Mouse (Mus musculus) limb, embryonic 14.5 days (tissue): ENCODE data around the gene Tmem269. TPM values are rescaled to one million over a fixed set of nuclear protein-coding genes. Genes with fewer than 3 reads are reported as not detected.

Experiments used
- ATAC-seq: fragments of 200-750 bp; cut with Nextera tagmentation; 2 replicates; pipeline ENCODE4 v1.8.0; 2017; ENCODE audit warnings: low read depth, moderate number of reproducible peaks, moderate TSS enrichment; ENCODE audit not compliant: low FRiP score
- DNase-seq: peaks from one replicate; pipeline ENCODE4 v3.0.0-alpha.2; 2015; ENCODE audit warnings: low spot score
- H3K27ac ChIP-seq: fragments of 300-500 bp; sonication (generic); replicated peaks from 2 replicates; pipeline ENCODE4 v1.5.1; 2014; ENCODE audit warnings: low read depth, mild to moderate bottlenecking, low read length, moderate library complexity, mixed read lengths
- H3K27me3 ChIP-seq: fragments of 300-500 bp; sonication (generic); 2 replicates; pipeline ENCODE4 v1.6.1; 2014; ENCODE audit warnings: low read length, mixed read lengths; ENCODE audit not compliant: control insufficient read depth, insufficient read depth
- H3K36me3 ChIP-seq: fragments of 300-500 bp; sonication (generic); 2 replicates; pipeline ENCODE4 v1.6.1; 2014; ENCODE audit warnings: mild to moderate bottlenecking, low read length, moderate library complexity, mixed read lengths; ENCODE audit not compliant: control insufficient read depth, insufficient read depth
- H3K4me1 ChIP-seq: fragments of 300-500 bp; sonication (generic); 2 replicates; pipeline ENCODE4 v1.6.1; 2014; ENCODE audit warnings: antibody characterized with exemption, low read length, mixed read lengths; ENCODE audit not compliant: control insufficient read depth, insufficient read depth
- H3K4me2 ChIP-seq: fragments of 300-500 bp; sonication (generic); replicated peaks from 2 replicates; pipeline ENCODE4 v1.6.1; 2014; ENCODE audit warnings: low read depth, mild to moderate bottlenecking, low read length, moderate library complexity; ENCODE audit not compliant: severe bottlenecking
- H3K4me3 ChIP-seq: fragments of 300-500 bp; sonication (generic); replicated peaks from 2 replicates; pipeline ENCODE4 v1.5.1; 2014; ENCODE audit warnings: low read length
- H3K9ac ChIP-seq: fragments of 300-500 bp; sonication (generic); 2 replicates; pipeline ENCODE4 v1.6.1; 2014; ENCODE audit warnings: mild to moderate bottlenecking, low read depth, low read length, moderate library complexity; ENCODE audit not compliant: severe bottlenecking
- H3K9me3 ChIP-seq: fragments of 300-500 bp; sonication (generic); 2 replicates; pipeline ENCODE4 v1.6.1; 2016; ENCODE audit warnings: low read length; ENCODE audit not compliant: control insufficient read depth
- POLR2A ChIP-seq: fragments of 200-500 bp; IDR thresholded peaks from 2 replicates; pipeline ENCODE4 v1.8.0; 2012; ENCODE audit warnings: inconsistent platforms, mild to moderate bottlenecking, moderate library complexity, borderline replicate concordance; ENCODE audit not compliant: insufficient read depth, insufficient read length; ENCODE audit errors: extremely low read depth
- WGBS: fragments of 180-500 bp; shearing (Covaris S2); extraction: QIAGEN DNeasy Blood & Tissue Kit; methylation state at CpG from one replicate; pipeline ENCODE4 v1.1.7; 2014; 5-methylcytosine and 5-hydroxymethylcytosine counted together
- polyA plus RNA-seq, 2 experiments: library from polyadenylated mRNA; depleted of rRNA in 1 of 2; stranded (reverse) in 1 of 2; unstranded in 1 of 2; fragments of >200 nt; fragmentation: Nextera tagmentation in 1 of 2; extraction: Ambion mirVana in 1 of 2; gene quantifications; 2 replicates each; pipeline versions ENCODE4 v1.2.1 to v1.2.3; 2012 to 2014

Tmem269 gene
- polyA plus RNA-seq, 2 experiments: 0.11 TPM; not detected in 1

DNA sequence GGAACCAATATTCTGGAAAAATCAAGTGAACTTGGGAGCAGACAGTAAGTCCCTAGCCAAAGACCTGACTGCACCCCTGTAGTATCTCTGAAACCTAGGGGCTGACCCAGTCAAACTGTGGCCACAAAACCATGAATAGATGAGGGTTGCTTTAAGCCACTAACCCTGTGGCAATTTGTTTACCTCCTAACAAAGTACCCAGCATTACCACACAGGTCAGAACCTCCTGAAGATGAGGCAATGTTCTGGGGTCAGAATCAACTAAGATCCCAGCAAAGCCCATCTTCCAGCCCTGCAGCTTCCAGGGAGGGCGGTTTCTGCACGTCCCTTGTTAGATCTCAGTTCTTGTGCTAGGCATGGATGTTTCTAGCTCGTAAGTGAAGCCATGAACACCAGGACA, 6.5 kb upstream of the Tmem269 start:
- ATAC-seq: no peak
- no peak for TF ChIP-seq POLR2A
- Histone ChIP-seq H3K4me3 (no peak overlapping the region), H3K36me3 (peaks cover 46% of the 10 kb centered on the region), H3K9me3 (no peaks in the 10 kb centered on the region), H3K4me2 (no peak overlapping the region), H3K27ac (no peak overlapping the region), H3K9ac (no peak overlapping the region), H3K27me3 (no peaks in the 10 kb centered on the region), H3K4me1 (no peaks in the 10 kb centered on the region)
- no peak for DNase-seq
- 95% methylated on average over 3 of the region's 3 CpGs for WGBS

DNA sequence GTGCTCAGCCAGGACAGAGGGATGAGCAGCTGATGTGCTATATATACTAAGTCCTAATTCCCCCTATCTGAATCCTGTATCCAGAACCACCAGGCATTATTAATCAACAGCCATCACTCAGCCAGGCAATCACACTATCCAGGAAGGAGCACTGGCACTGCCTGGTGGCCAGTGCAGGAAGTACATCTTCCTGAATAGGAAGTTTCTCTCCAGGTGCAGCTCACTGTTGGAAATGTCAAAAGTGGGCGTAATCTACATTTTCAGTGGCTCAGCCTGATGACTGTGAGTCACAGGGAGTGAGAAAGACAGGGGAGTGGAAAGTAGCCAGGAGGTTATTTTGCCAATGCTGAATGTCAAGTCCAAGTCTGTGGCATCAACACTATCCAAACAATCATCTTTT, 5.7 kb upstream of the Tmem269 start:
- no peak overlapping the region for H3K27ac ChIP-seq
- peaks cover 46% of the 10 kb centered on the region for H3K36me3 ChIP-seq
- TF ChIP-seq POLR2A: no peak
- H3K4me3 ChIP-seq: no peak overlapping the region
- ATAC-seq (no peak), DNase-seq (no peak)
- no peaks in the 10 kb centered on the region for H3K9me3 ChIP-seq
- 87% methylated on average over 1 of the region's 1 CpGs for WGBS
- H3K4me1 ChIP-seq: no peaks in the 10 kb centered on the region
- no peak overlapping the region for H3K9ac ChIP-seq
- no peak overlapping the region for H3K4me2 ChIP-seq
- H3K27me3 ChIP-seq: no peaks in the 10 kb centered on the region

DNA sequence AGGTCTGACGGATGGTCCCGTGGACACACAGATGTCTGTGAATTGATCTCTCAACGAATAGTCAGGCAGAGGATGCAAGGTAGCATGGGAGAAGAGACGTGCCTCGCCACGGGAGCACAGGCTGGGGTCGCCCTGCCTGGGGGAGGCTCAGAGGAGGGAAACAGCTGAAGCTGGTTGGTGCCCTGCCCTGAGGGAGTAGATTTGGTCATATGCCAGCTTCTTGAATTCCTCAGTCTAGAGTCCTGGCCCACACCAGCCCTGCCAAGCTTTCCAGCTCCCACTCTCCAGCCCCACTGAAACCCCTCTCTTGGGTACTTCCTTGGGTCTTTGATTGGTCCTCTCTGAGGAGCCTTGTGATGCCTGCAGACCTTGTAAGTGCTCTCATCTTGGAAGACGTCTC, 1.4 kb downstream of the Tmem269 start:
- Histone ChIP-seq H3K4me2 (no peak overlapping the region), H3K27ac (no peak overlapping the region), H3K9me3 (no peaks in the 10 kb centered on the region), H3K4me1 (0 out of 2 replicates have a peak, but pooled peaks cover 4% of the 10 kb centered on the region), H3K9ac (no peak overlapping the region), H3K36me3 (no peaks in the 10 kb centered on the region), H3K27me3 (no peaks in the 10 kb centered on the region), H3K4me3 (no peak overlapping the region)
- 68% methylated on average over 7 of the region's 8 CpGs for WGBS
- ATAC-seq: no peak
- TF ChIP-seq POLR2A: no peak
- DNase-seq: no peak

DNA sequence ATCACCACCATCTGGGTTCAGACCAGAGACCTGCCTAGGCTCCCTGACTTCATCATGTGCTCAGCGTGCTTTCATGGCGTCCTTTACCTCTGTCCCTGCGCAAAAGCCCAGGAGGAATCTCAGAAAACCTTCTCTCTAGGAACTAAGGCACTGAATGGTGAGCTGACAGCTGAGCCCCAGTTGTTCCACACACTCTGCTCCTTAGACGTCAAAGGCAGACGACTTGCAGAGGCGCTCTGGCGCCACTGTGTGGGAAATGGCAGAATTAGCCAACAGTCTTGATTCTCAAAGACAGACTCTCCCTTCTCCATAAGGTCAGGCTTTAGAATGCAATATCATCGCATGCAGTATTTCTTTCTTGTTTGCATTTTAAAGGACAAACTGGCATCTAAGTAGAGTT, 13.3 kb downstream of the Tmem269 start:
- Histone ChIP-seq H3K27ac (no peak overlapping the region), H3K27me3 (no peaks in the 10 kb centered on the region), H3K4me3 (no peak overlapping the region), H3K9me3 (no peaks in the 10 kb centered on the region), H3K4me1 (no peaks in the 10 kb centered on the region), H3K9ac (no peak overlapping the region), H3K36me3 (peaks cover 20% of the 10 kb centered on the region), H3K4me2 (no peak overlapping the region)
- WGBS: 17% methylated on average over 8 of the region's 8 CpGs
- TF ChIP-seq POLR2A: no peak
- ATAC-seq: peak; percentile 74
- peak; percentile 79 for DNase-seq

DNA sequence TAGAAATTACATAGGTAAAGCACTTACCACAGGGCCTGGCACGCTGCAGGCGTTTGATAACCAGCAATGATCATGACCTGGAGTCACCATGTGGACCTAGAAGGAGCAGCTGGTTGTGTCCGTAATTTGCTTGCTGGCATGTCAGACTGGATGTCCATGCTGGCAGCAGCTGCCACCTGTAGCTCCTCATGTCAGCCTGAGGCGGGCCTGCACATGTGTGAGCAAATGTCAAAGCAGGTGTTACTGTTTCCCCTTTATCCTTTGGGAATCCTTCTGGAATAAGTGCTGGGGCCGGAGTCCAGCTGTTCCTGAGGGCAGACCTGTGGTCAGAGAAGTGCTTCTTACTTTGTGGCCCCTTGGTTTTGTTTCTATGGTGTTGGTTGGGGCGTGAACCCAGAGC, 19.9 kb downstream of the Tmem269 start:
- Histone ChIP-seq H3K27ac (no peak overlapping the region), H3K4me3 (no peak overlapping the region), H3K36me3 (peaks cover 30% of the 10 kb centered on the region), H3K4me1 (peaks cover 5% of the 10 kb centered on the region), H3K9ac (no peak overlapping the region), H3K9me3 (no peaks in the 10 kb centered on the region), H3K4me2 (no peak overlapping the region), H3K27me3 (no peaks in the 10 kb centered on the region)
- no peak for DNase-seq
- WGBS: 66% methylated on average over 6 of the region's 6 CpGs
- no peak for TF ChIP-seq POLR2A
- no peak for ATAC-seq

DNA sequence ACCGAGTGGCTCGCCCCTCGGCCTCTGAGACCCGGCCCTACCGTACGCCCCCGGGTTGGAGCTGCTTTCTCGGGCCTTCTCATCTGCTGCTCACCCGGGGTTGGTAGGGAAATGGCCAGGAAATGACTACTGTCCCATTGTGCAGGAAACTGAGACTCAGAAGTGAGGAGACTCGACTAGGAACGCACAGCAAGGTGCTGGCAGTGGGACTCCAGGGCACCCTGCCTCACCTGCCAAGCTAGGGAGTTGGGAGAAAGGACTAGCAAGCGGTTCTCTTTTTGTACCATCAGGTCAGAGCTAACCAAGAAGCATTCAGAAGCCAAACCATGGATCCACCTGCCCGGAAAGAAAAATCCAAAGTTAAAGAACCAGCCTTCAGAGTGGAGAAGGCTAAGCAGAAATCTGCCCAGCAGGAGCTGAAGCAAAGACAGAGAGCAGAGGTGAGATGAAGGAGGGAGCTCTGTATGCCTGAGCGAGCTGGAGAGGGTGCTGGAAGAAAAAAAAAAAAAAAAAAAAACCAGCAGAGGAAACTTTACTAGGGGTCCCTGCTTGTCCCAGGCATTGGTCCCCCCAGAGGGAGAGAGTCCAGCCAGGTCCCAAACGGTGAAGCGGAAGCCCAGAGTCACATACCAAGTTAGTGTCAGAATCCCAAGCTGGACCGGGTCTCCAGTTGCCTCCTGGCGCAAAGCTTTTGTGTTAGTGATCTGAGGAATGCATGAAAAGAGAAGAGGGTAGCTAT, 22.3 kb downstream of the Tmem269 start:
- TF ChIP-seq POLR2A: no peak
- H3K27ac ChIP-seq: peak overlapping the region; percentile 86
- peak overlapping the region; percentile 83 for H3K4me3 ChIP-seq
- H3K9me3 ChIP-seq: no peaks in the 10 kb centered on the region
- H3K27me3 ChIP-seq: no peaks in the 10 kb centered on the region
- no peak for ATAC-seq
- WGBS: 12% methylated on average over 13 of the region's 18 CpGs
- H3K9ac ChIP-seq: peak overlapping the region; percentile 90
- peaks cover 19% of the 10 kb centered on the region for H3K36me3 ChIP-seq
- peak overlapping the region; percentile 71 for H3K4me2 ChIP-seq
- peaks cover 5% of the 10 kb centered on the region for H3K4me1 ChIP-seq
- no peak for DNase-seq
